Mouse (Mus musculus): ENCODE results near the gene Gpr162.

DNA sequence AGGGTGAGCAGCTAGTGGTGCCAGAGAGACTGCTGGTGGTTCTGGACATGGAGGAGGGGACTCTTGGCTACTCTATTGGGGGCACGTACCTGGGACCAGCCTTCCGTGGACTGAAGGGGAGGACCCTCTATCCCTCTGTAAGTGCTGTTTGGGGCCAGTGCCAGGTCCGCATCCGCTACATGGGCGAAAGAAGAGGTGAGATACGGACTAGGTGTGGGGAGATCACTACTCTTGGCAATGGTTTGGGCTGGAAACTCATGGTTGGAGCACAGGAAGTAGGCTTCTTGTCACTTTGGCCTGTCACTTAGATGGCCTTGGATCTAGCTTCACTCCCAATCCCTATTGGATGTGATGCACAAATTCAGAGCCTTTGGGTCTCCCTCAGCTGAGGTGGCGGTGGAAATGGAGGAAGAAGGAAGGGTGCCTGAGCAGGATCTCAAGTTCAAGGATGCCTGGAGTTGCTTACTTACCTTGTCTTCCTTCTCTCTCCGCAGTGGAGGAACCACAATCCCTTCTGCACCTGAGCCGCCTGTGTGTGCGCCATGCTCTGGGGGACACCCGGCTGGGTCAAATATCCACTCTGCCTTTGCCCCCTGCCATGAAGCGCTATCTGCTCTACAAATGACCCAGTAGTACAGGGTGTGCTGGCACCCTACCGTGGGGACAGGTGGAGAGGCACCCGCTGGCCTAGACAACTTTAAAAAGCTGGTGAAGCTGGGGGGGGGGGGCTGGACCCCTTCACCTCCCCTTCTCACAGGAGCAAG is 53.8 kb downstream of the Gpr162 start:
- no peak for TF ChIP-seq CTCF (IDR thresholded peaks at IDR 0.05)
- no peak for TF ChIP-seq EP300 (IDR thresholded peaks at IDR 0.05)

Measured in lung, postnatal 0 days (tissue).